Mouse (Mus musculus): ENCODE measurements around the gene Slc26a8. TPM values are rescaled to one million over a fixed set of nuclear protein-coding genes. Genes with fewer than 3 reads are reported as not detected.
A peak's percentile ranks its signal among the peaks of the same experiment; 100 is the strongest.
"Not testable (repeated sequence)": the region's sequence is repeated elsewhere in the genome, so short reads cannot be mapped to it uniquely, and the experiment has no call there.

Gene Slc26a8
- polyA plus RNA-seq (2015; fragmentation: Nextera tagmentation; extraction: Ambion mirVana) = 0.19 and 0.47 TPM in 2 replicates

DNA sequence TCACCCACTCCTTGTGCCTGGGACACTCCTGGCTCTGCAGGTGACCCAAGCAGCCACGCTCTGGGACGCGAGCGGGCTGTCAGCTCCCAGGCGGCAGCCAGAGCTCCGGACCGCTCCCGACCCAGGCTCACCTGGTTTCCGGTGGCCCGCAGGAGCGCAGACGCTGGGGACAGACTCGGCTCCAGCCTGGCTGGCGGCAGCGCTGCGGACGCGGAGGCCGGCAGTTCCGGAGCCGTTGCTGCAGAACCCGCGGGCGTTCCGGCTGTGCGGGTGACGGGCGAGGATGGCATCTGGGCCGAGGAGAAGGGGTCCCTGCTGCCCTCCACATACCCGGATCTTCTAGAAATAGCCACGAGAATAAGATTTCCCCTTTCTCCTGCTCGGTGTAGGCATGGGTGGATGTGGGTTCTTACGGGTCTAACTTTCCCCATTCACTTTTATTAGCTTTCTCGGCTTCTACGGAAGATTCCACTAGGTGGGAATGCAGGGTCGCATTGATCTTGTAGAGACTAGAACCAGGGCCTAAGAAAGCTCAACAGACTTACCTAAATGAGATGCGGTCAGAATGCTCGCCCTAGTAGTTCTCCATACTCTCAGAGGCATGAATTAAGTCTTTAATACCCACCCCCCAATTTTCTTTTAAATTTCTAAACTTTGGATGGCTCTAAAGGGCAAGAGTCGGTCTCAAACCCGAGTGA, at the start of gene Slc26a8:
Gene Slc26a8, minus strand, starts transcription at position 648 of the 698 bp plus-strand sequence.
- Histone ChIP-seq H3K36me3 (ENCODE audit: control insufficient read depth, insufficient read depth) (no peaks in the 10 kb centered on the region), H3K4me1 (ENCODE audit: control insufficient read depth, insufficient read depth, low read length) (peaks cover 19% of the 10 kb centered on the region), H3K27me3 (ENCODE audit: control insufficient read depth, insufficient read depth, low read length) (peaks cover 3% of the 10 kb centered on the region; the same call in 1 of the 2 replicates), H3K9ac (ENCODE audit: low read length) (peak within 1 kb of the TSS; percentile 74), H3K9me3 (replicated peaks; ENCODE audit: control insufficient read depth, low read length) (no peaks in the 10 kb centered on the region), H3K4me3 (ENCODE audit: low read length) (peak within 1 kb of the TSS; percentile 99), H3K27ac (ENCODE audit: low read length) (peak within 1 kb of the TSS; percentile 54), H3K4me2 (ENCODE audit: low read depth, low read length) (peak within 1 kb of the TSS; percentile 73)
- ATAC-seq (replicated peaks; ENCODE audit: extremely low read depth, insufficient read depth, low FRiP score) = no peak
- 10% methylated on average over 40 of the region's 40 CpGs for WGBS

DNA sequence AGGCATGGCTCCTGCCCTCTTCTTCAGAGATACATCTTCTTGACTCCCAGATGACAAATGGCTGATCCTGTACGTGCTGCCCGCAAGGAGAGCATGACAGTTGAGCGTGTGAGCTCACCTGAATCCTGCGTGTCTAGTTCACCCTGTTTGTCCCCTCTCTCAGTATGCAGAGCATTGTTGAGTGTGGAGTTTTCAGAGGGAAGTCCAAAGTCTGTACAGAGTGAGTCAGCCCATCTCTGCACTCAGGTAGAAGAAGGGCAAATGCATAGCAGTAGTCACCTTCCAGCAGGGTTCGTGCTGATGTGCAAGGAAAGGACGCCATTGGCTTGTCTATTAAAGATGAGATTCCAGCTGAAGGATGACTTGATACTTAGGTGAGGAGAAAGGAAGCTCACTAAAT, 49.2 kb upstream of the Slc26a8 start:
- H3K4me2 ChIP-seq (ENCODE audit: low read depth, low read length) = no peak overlapping the region
- H3K27ac ChIP-seq (ENCODE audit: low read length) = no peak overlapping the region
- no peaks in the 10 kb centered on the region for H3K27me3 ChIP-seq (ENCODE audit: control insufficient read depth, insufficient read depth, low read length)
- peaks cover 45% of the 10 kb centered on the region for H3K36me3 ChIP-seq (ENCODE audit: control insufficient read depth, insufficient read depth)
- no peaks in the 10 kb centered on the region; the same call in 1 of the 2 replicates for H3K4me1 ChIP-seq (ENCODE audit: control insufficient read depth, insufficient read depth, low read length)
- no peak overlapping the region for H3K9ac ChIP-seq (ENCODE audit: low read length)
- 96% methylated on average over 6 of the region's 6 CpGs for WGBS
- H3K9me3 ChIP-seq (replicated peaks; ENCODE audit: control insufficient read depth, low read length) = peaks cover 4% of the 10 kb centered on the region; the same call in 1 of the 2 replicates
- no peak for ATAC-seq (replicated peaks; ENCODE audit: extremely low read depth, insufficient read depth, low FRiP score)
- H3K4me3 ChIP-seq (ENCODE audit: low read length) = no peak overlapping the region

DNA sequence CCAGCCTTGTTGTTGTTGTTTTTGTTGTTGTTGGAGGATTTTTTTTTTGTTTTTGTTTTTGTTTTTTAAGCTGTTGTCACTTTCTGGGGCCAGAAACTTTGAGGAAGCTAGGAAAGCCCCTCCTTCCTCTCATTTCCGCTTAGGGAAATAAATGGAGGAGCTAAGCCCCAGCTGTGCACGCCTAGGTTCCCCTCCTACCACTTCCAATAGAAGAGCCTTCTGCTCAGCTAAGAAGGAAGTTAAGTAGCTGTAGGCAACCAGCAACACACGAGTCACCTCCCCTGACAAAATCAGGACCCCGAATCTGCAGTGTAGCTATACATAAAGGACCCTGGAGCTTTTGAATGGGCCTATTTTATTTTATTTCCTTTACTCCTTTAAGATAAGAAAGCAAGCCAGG, 47.9 kb upstream of the Slc26a8 start:
- Histone ChIP-seq H3K36me3 (ENCODE audit: control insufficient read depth, insufficient read depth) (peaks cover 34% of the 10 kb centered on the region), H3K27me3 (ENCODE audit: control insufficient read depth, insufficient read depth, low read length) (no peaks in the 10 kb centered on the region), H3K9ac (ENCODE audit: low read length) (no peak overlapping the region), H3K4me1 (ENCODE audit: control insufficient read depth, insufficient read depth, low read length) (no peaks in the 10 kb centered on the region; the same call in 1 of the 2 replicates), H3K27ac (ENCODE audit: low read length) (no peak overlapping the region), H3K4me3 (ENCODE audit: low read length) (no peak overlapping the region), H3K9me3 (replicated peaks; ENCODE audit: control insufficient read depth, low read length) (no peaks in the 10 kb centered on the region), H3K4me2 (ENCODE audit: low read depth, low read length) (no peak overlapping the region)
- 77% methylated on average over 4 of the region's 4 CpGs for whole genome bisulfite sequencing
- no peak for ATAC-seq (replicated peaks; ENCODE audit: extremely low read depth, insufficient read depth, low FRiP score)

DNA sequence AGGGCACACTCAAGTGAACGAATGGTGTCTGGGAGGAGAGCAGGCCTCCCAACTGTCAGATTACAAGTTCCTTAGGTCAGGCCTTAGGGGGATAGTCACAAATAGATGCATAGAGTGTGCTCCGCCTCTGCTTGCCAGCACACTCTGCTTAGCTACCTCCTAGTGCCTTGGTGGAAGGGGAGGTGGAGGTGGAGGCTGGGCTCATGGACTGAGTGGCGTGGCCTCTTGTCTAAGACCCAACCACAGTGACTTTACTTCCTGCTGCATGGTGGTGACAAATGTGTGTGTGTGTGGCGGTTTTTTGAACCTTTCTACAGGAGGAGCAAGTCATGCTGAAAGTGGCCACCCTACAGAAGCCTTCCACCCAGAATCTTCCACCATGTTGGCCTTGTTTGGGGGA, 46.5 kb upstream of the Slc26a8 start:
- Histone ChIP-seq H3K9ac (ENCODE audit: low read length) (no peak overlapping the region), H3K36me3 (ENCODE audit: control insufficient read depth, insufficient read depth) (peaks cover 31% of the 10 kb centered on the region), H3K4me1 (ENCODE audit: control insufficient read depth, insufficient read depth, low read length) (no peaks in the 10 kb centered on the region; the same call in 1 of the 2 replicates), H3K4me2 (ENCODE audit: low read depth, low read length) (no peak overlapping the region), H3K9me3 (replicated peaks; ENCODE audit: control insufficient read depth, low read length) (no peaks in the 10 kb centered on the region), H3K27ac (ENCODE audit: low read length) (no peak overlapping the region), H3K4me3 (ENCODE audit: low read length) (no peak overlapping the region), H3K27me3 (ENCODE audit: control insufficient read depth, insufficient read depth, low read length) (no peaks in the 10 kb centered on the region)
- 67% methylated on average over 4 of the region's 4 CpGs for WGBS
- ATAC-seq (replicated peaks; ENCODE audit: extremely low read depth, insufficient read depth, low FRiP score) = no peak

DNA sequence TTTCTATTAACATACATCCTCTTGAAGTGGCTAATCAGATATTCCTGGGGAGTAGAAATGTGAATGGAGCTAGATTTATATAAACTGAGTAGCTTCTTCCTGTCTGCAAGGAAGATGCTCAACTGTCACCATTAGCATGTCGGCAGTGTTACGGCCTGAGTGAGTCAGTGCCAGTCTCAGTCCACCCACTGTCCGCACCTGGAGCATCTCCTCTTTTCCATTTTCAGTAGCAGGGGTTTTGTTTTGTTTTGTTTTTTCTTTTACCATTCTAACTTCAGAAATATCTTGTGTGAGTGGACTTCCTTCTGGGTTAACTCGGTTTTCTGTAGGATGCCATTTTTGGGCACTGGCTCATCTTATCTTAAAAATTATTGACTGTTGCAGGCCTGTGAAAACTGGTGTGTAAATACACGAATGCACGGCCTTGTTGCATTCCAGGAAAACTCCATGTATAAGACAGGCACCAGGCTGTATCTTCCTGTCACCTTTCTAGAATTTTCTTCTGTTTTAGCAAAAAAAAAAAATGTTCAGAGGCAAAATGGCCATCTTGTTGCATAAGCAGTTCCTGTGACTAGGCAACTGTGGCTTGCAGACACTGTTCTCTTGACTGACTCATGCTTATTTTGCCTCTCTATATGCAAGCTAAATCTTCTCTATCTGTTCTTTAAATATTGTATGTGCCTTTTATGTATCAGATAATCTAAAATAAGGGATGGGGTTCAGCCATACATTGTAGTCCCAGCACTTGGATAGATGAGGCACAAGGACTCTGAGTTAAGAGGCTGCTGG, 45.5 kb upstream of the Slc26a8 start:
- no peaks in the 10 kb centered on the region; the same call in 1 of the 2 replicates for H3K4me1 ChIP-seq (ENCODE audit: control insufficient read depth, insufficient read depth, low read length)
- no peak for ATAC-seq (replicated peaks; ENCODE audit: extremely low read depth, insufficient read depth, low FRiP score)
- no peaks in the 10 kb centered on the region for H3K27me3 ChIP-seq (ENCODE audit: control insufficient read depth, insufficient read depth, low read length)
- peaks cover 31% of the 10 kb centered on the region for H3K36me3 ChIP-seq (ENCODE audit: control insufficient read depth, insufficient read depth)
- no peak overlapping the region for H3K4me3 ChIP-seq (ENCODE audit: low read length)
- WGBS = 82% methylated on average over 6 of the region's 6 CpGs
- H3K9me3 ChIP-seq (replicated peaks; ENCODE audit: control insufficient read depth, low read length) = no peaks in the 10 kb centered on the region
- H3K9ac ChIP-seq (ENCODE audit: low read length) = no peak overlapping the region
- H3K27ac ChIP-seq (ENCODE audit: low read length) = no peak overlapping the region
- no peak overlapping the region for H3K4me2 ChIP-seq (ENCODE audit: low read depth, low read length)

DNA sequence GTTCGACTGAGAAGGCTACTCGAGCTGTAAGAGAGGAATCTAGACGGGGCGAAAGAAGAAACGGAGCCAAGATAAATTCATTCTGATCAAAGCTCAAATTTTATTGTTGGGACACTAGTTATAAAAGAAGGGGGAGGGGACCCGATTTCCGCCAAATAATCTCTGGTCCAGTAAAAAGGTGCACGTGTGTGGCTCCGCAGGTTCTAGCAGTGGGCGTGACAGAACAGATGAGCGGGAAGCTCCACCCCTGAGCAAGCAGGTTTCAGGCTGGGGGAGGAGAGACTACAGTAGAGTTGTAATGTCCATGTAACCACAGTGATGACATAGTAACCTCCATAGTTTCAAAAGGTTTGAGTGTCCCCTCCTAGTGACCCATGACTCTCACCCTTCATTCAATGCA, 37.5 kb upstream of the Slc26a8 start:
- not testable (repeated sequence) for H3K9ac ChIP-seq (ENCODE audit: low read length); H3K4me2 ChIP-seq (ENCODE audit: low read depth, low read length); H3K9me3 ChIP-seq (replicated peaks; ENCODE audit: control insufficient read depth, low read length); H3K4me3 ChIP-seq (ENCODE audit: low read length); ATAC-seq (replicated peaks; ENCODE audit: extremely low read depth, insufficient read depth, low FRiP score); H3K27ac ChIP-seq (ENCODE audit: low read length); H3K27me3 ChIP-seq (ENCODE audit: control insufficient read depth, insufficient read depth, low read length); H3K4me1 ChIP-seq (ENCODE audit: control insufficient read depth, insufficient read depth, low read length)
- WGBS = 91% methylated on average over 11 of the region's 11 CpGs
- H3K36me3 ChIP-seq (ENCODE audit: control insufficient read depth, insufficient read depth) = peaks cover 42% of the 10 kb centered on the region

DNA sequence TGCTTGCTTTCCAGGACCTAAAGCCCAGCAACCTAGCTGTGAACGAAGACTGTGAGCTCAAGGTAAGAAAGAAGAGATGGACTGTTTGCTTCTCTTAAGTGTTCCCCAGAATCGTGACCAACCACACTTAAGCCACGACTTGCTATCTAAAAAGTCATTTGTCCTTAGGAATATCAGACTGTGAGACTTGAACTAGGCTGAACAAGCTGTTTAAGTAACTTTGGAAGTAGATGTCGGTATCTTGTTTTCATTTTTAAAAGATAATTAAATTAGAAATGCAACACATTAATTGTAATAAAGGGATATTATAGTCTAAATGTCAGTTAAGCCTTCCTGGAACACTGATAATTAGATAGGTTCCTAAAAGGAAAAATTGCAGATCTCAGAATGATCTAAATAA, 35.8 kb upstream of the Slc26a8 start, which contains the start of gene AC170998.1:
Gene AC170998.1, plus strand, starts transcription at position 301 of the 400 bp plus-strand sequence.
- ATAC-seq (replicated peaks; ENCODE audit: extremely low read depth, insufficient read depth, low FRiP score) = no peak
- WGBS = 88% methylated on average over 4 of the region's 4 CpGs
- no peak within 1 kb of the TSS for H3K4me3 ChIP-seq (ENCODE audit: low read length)

DNA sequence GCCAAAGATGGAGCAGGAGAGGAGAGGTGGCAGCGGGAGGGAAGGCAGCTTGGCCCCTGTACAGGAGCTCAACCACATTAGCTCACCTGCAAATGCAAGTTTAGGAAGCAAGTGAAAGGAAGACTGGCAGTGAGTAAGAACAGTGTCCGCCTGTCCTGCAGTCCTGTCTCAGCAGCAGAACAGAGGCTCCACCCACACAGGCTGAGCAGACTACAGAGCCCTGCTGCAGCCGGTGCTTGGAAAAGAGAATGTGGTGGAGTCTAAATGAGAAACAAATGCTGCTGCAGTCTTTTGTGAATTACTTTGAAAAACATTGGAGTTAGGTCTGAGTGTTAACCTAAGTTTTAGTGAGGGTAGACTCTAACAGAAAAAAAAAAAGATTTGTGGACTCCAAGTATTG, 27.5 kb upstream of the Slc26a8 start:
- Histone ChIP-seq H3K4me3 (ENCODE audit: low read length) (no peak overlapping the region), H3K4me1 (ENCODE audit: control insufficient read depth, insufficient read depth, low read length) (peaks cover 27% of the 10 kb centered on the region), H3K27me3 (ENCODE audit: control insufficient read depth, insufficient read depth, low read length) (no peaks in the 10 kb centered on the region), H3K9ac (ENCODE audit: low read length) (no peak overlapping the region), H3K4me2 (ENCODE audit: low read depth, low read length) (no peak overlapping the region), H3K36me3 (ENCODE audit: control insufficient read depth, insufficient read depth) (peaks cover 26% of the 10 kb centered on the region), H3K9me3 (replicated peaks; ENCODE audit: control insufficient read depth, low read length) (0 out of 2 replicates have a peak, but pooled peaks cover 3% of the 10 kb centered on the region), H3K27ac (ENCODE audit: low read length) (no peak overlapping the region)
- 64% methylated on average over 3 of the region's 3 CpGs for WGBS
- ATAC-seq (replicated peaks; ENCODE audit: extremely low read depth, insufficient read depth, low FRiP score) = no peak

More for the DNA sequence above, 35.8 kb upstream of the Slc26a8 start, which contains the start of gene AC170998.1:
- Histone ChIP-seq H3K27ac (ENCODE audit: low read length) (no peak within 1 kb of the TSS), H3K36me3 (ENCODE audit: control insufficient read depth, insufficient read depth) (peaks cover 32% of the 10 kb centered on the region), H3K4me1 (ENCODE audit: control insufficient read depth, insufficient read depth, low read length) (peaks cover 13% of the 10 kb centered on the region), H3K27me3 (ENCODE audit: control insufficient read depth, insufficient read depth, low read length) (no peaks in the 10 kb centered on the region), H3K9ac (ENCODE audit: low read length) (no peak within 1 kb of the TSS), H3K4me2 (ENCODE audit: low read depth, low read length) (no peak within 1 kb of the TSS), H3K9me3 (replicated peaks; ENCODE audit: control insufficient read depth, low read length) (no peaks in the 10 kb centered on the region)
